Mouse (Mus musculus) spleen, adult 2 months (tissue): Measurements from ENCODE around the gene Grik3. TPM values are rescaled to one million over a fixed set of nuclear protein-coding genes. Genes with fewer than 3 reads are reported as not detected.

ENCODE experiments used
- DNase-seq, 2 experiments: peaks; one replicate each; pipeline versions ENCODE4 v3.0.0 to v3.0.0-alpha.2; 2012 to 2021; ENCODE audit warnings: low spot score in 2 of 2, low read depth in 1 of 2
- H3K27ac ChIP-seq: fragments of 200-500 bp; 2 replicates; pipeline ENCODE4 v1.5.1; 2012; ENCODE audit warnings: low read length, inconsistent platforms; ENCODE audit not compliant: insufficient read depth
- H3K27me3 ChIP-seq: fragments of 200-500 bp; 2 replicates; pipeline ENCODE4 v1.6.1; 2012; ENCODE audit warnings: mild to moderate bottlenecking, moderate library complexity, low read length, inconsistent platforms; ENCODE audit not compliant: control insufficient read depth, insufficient read depth
- H3K36me3 ChIP-seq: fragments of 200-500 bp; 2 replicates; pipeline ENCODE4 v1.6.1; 2012; ENCODE audit warnings: mild to moderate bottlenecking, low read length, inconsistent platforms; ENCODE audit not compliant: control insufficient read depth, insufficient read depth
- H3K4me1 ChIP-seq: fragments of 200-500 bp; 2 replicates; pipeline ENCODE4 v1.6.1; 2011; ENCODE audit warnings: inconsistent platforms; ENCODE audit not compliant: control insufficient read depth, insufficient read depth, insufficient read length
- H3K4me3 ChIP-seq: fragments of 200-500 bp; 2 replicates; pipeline ENCODE4 v1.5.1; 2011; ENCODE audit warnings: mild to moderate bottlenecking, inconsistent platforms; ENCODE audit not compliant: insufficient read depth, insufficient read length; ENCODE audit errors: extremely low read depth
- CTCF ChIP-seq: fragments of 200-500 bp; IDR thresholded peaks from 2 replicates; pipeline ENCODE4 v1.5.1; 2011; ENCODE audit warnings: mild to moderate bottlenecking, inconsistent platforms; ENCODE audit not compliant: insufficient read depth, insufficient read length, insufficient replicate concordance; ENCODE audit errors: extremely low read depth
- POLR2A ChIP-seq: fragments of 200-500 bp; IDR thresholded peaks from 2 replicates; pipeline ENCODE4 v1.6.1; 2011; ENCODE audit warnings: low read depth, low read length, inconsistent platforms
- WGBS: fragments of 180-500 bp; shearing (Covaris S2); methylation state at CpG from one replicate; pipeline ENCODE4 v1.1.7; 2018; 5-methylcytosine and 5-hydroxymethylcytosine counted together
- polyA plus RNA-seq: library from polyadenylated mRNA; depleted of rRNA; stranded (reverse); fragments of >200 nt; gene quantifications from 2 replicates; pipeline ENCODE4 v1.2.3, GENCODE M21; 2012

Grik3 gene
- polyA plus RNA-seq, 1 experiment, result 0.04 TPM

- Histone ChIP-seq H3K36me3 (no peaks in the 10 kb centered on the region), H3K4me3 (no peak overlapping the region), H3K27ac (no peak overlapping the region), H3K27me3 (no peaks in the 10 kb centered on the region), H3K4me1 (no peaks in the 10 kb centered on the region)
- DNase-seq, result no peak
- WGBS, result 10% methylated on average over 5 of the region's 5 CpGs
- TF ChIP-seq CTCF, result no peak
- TF ChIP-seq POLR2A, result no peak
These were observed 81.8 kb downstream of the Grik3 start for GRCm38 (mm10) chr4:125572312-125572663.

GRCm38 (mm10) chr4:125573000-125573399 lies 82.5 kb downstream of the Grik3 start:
- Histone ChIP-seq H3K4me3 (no peak overlapping the region), H3K27ac (no peak overlapping the region), H3K27me3 (no peaks in the 10 kb centered on the region), H3K4me1 (no peaks in the 10 kb centered on the region), H3K36me3 (no peaks in the 10 kb centered on the region)
- 21% methylated on average over 5 of the region's 5 CpGs for WGBS
- no peak for TF ChIP-seq POLR2A
- no peak for TF ChIP-seq CTCF
- DNase-seq, result no peak

GRCm38 (mm10) chr4:125573951-125574675 lies 83.6 kb downstream of the Grik3 start:
- no peak for DNase-seq
- TF ChIP-seq CTCF (no peak), POLR2A (no peak)
- Histone ChIP-seq H3K4me1 (no peaks in the 10 kb centered on the region), H3K27me3 (no peaks in the 10 kb centered on the region), H3K4me3 (no peak overlapping the region), H3K36me3 (no peaks in the 10 kb centered on the region), H3K27ac (no peak overlapping the region)
- WGBS, result 14% methylated on average over 11 of the region's 11 CpGs

GRCm38 (mm10) chr4:125580336-125580735 lies 89.8 kb downstream of the Grik3 start:
- TF ChIP-seq CTCF (no peak), POLR2A (no peak)
- no peak overlapping the region for H3K27ac ChIP-seq
- H3K4me1 ChIP-seq, result no peaks in the 10 kb centered on the region
- no peak for DNase-seq
- 46% methylated on average over 5 of the region's 5 CpGs for WGBS
- no peaks in the 10 kb centered on the region for H3K36me3 ChIP-seq
- H3K4me3 ChIP-seq, result no peak overlapping the region
- H3K27me3 ChIP-seq, result no peaks in the 10 kb centered on the region

- Histone ChIP-seq H3K4me3 (no peak overlapping the region), H3K27me3 (no peaks in the 10 kb centered on the region), H3K27ac (no peak overlapping the region), H3K36me3 (no peaks in the 10 kb centered on the region), H3K4me1 (no peaks in the 10 kb centered on the region)
- whole genome bisulfite sequencing, result 88% methylated on average over 9 of the region's 9 CpGs
- TF ChIP-seq CTCF, result no peak
- TF ChIP-seq POLR2A, result no peak
- no peak for DNase-seq
These were observed 92.8 kb downstream of the Grik3 start for GRCm38 (mm10) chr4:125583272-125583671.

- Histone ChIP-seq H3K4me1 (no peaks in the 10 kb centered on the region), H3K27me3 (no peaks in the 10 kb centered on the region), H3K36me3 (no peaks in the 10 kb centered on the region), H3K27ac (no peak overlapping the region), H3K4me3 (no peak overlapping the region)
- no peak for DNase-seq
- whole genome bisulfite sequencing, result 85% methylated on average over 4 of the region's 4 CpGs
- TF ChIP-seq POLR2A (no peak), CTCF (no peak)
These were observed 93.4 kb downstream of the Grik3 start for GRCm38 (mm10) chr4:125583935-125584334.

- H3K4me3 ChIP-seq, result no peak overlapping the region
- WGBS, result 78% methylated on average over 3 of the region's 3 CpGs
- TF ChIP-seq CTCF (no peak), POLR2A (no peak)
These were observed 94.2 kb downstream of the Grik3 start for GRCm38 (mm10) chr4:125584676-125585075.

More at GRCm38 (mm10) chr4:125584676-125585075, 94.2 kb downstream of the Grik3 start:
- DNase-seq, result no peak
- Histone ChIP-seq H3K4me1 (no peaks in the 10 kb centered on the region), H3K27me3 (no peaks in the 10 kb centered on the region), H3K36me3 (no peaks in the 10 kb centered on the region), H3K27ac (no peak overlapping the region)
